Mouse (Mus musculus) intestine, postnatal 0 days (tissue): ENCODE data around the gene Tsc1. TPM values are rescaled to one million over a fixed set of nuclear protein-coding genes. Genes with fewer than 3 reads are reported as not detected.

Source experiments
- ATAC-seq: fragments of 200-750 bp; cut with Nextera tagmentation; 2 replicates; pipeline ENCODE4 v1.8.0; 2017; ENCODE audit warnings: mild to moderate bottlenecking, moderate TSS enrichment, moderate library complexity
- H3K27ac ChIP-seq: fragments of 300-500 bp; sonication (generic); 2 replicates; pipeline ENCODE4 v1.5.1; 2014; ENCODE audit warnings: mild to moderate bottlenecking, low read depth, low read length, moderate library complexity
- H3K27me3 ChIP-seq: fragments of 300-500 bp; sonication (generic); replicated peaks from 2 replicates; pipeline ENCODE4 v1.6.1; 2014; ENCODE audit warnings: low read length, mixed read lengths; ENCODE audit not compliant: control insufficient read depth, insufficient read depth
- H3K36me3 ChIP-seq: fragments of 300-500 bp; sonication (generic); 2 replicates; pipeline ENCODE4 v1.6.1; 2014; ENCODE audit warnings: mild to moderate bottlenecking, moderate library complexity; ENCODE audit not compliant: control insufficient read depth, insufficient read depth
- H3K4me1 ChIP-seq: fragments of 300-500 bp; sonication (generic); replicated peaks from 2 replicates; pipeline ENCODE4 v1.6.1; 2014; ENCODE audit warnings: antibody characterized with exemption, low read length, mixed read lengths; ENCODE audit not compliant: control insufficient read depth, insufficient read depth
- H3K4me2 ChIP-seq: fragments of 300-500 bp; sonication (generic); replicated peaks from 2 replicates; pipeline ENCODE4 v1.6.1; 2014; ENCODE audit warnings: low read depth, mild to moderate bottlenecking, moderate library complexity
- H3K4me3 ChIP-seq: fragments of 300-500 bp; sonication (generic); 2 replicates; pipeline ENCODE4 v1.5.1; 2014; ENCODE audit warnings: low read depth, low read length
- H3K9ac ChIP-seq: fragments of 300-500 bp; sonication (generic); 2 replicates; pipeline ENCODE4 v1.6.1; 2014; ENCODE audit warnings: mild to moderate bottlenecking, low read depth, low read length
- H3K9me3 ChIP-seq: fragments of 300-500 bp; sonication (generic); 2 replicates; pipeline ENCODE4 v1.6.1; 2016; ENCODE audit warnings: mixed run types; ENCODE audit not compliant: control insufficient read depth
- CTCF ChIP-seq: sonication (generic); IDR thresholded peaks from 2 replicates; pipeline ENCODE4 v1.5.1; 2016; ENCODE audit warnings: low read depth, mild to moderate bottlenecking, control low read depth, antibody characterized with exemption, moderate library complexity
- WGBS: fragments of 180-500 bp; shearing (Covaris S2); extraction: QIAGEN DNeasy Blood & Tissue Kit; methylation state at CpG from one replicate; pipeline ENCODE4 v1.1.7; 2014; 5-methylcytosine and 5-hydroxymethylcytosine counted together
- microRNA-seq: library from miRNA; unstranded; fragments of <30 nt; microRNA quantifications from one replicate; pipeline ENCODE4, GENCODE M21; 2016
- polyA plus RNA-seq: library from polyadenylated mRNA; unstranded; fragments of >200 nt; fragmentation: Nextera tagmentation; extraction: Ambion mirVana; gene quantifications from 2 replicates; pipeline ENCODE4 v1.2.1, GENCODE M21; 2015

The Tsc1 gene
- polyA plus RNA-seq, 1 experiment from 2014 or later, result 6.5 TPM

- 43% methylated on average over 9 of the region's 9 CpGs for WGBS
- Histone ChIP-seq H3K4me1 (no peaks in the 10 kb centered on the region), H3K27me3 (no peaks in the 10 kb centered on the region), H3K4me2 (no peak overlapping the region), H3K4me3 (no peak overlapping the region), H3K36me3 (no peaks in the 10 kb centered on the region), H3K27ac (no peak overlapping the region), H3K9me3 (no peaks in the 10 kb centered on the region), H3K9ac (no peak overlapping the region)
- no peak for ATAC-seq
- no peak for TF ChIP-seq CTCF
Observed at GRCm38 (mm10) chr2:28723912-28724311, 82.9 kb downstream of the Tsc1 start.

GRCm38 (mm10) chr2:28727786-28728404 lies 86.9 kb downstream of the Tsc1 start:
- Histone ChIP-seq H3K4me1 (no peaks in the 10 kb centered on the region), H3K4me2 (no peak overlapping the region), H3K27ac (no peak overlapping the region), H3K36me3 (no peaks in the 10 kb centered on the region), H3K4me3 (no peak overlapping the region), H3K9ac (no peak overlapping the region), H3K27me3 (no peaks in the 10 kb centered on the region), H3K9me3 (no peaks in the 10 kb centered on the region)
- WGBS, result 56% methylated on average over 16 of the region's 16 CpGs
- no peak for ATAC-seq
- no peak for TF ChIP-seq CTCF

DNA sequence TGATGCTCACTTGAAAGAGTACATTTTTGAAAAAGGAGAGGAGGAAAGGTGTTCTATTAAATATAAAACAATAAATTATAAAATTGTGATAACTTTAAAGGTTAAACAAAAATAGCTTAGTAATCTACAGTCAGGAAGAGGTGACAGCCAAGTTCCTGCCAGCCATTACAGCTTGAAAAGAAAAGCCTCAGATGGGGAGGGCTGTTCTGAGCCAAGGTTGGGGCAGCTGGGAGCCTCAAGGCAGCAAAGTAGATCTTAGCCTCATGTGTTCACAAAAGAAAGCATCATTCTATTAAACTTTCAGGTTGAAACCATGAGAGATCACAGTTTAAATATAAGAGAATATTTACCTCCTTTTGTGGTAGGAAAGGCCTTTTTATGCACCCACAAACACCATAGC lies 89.6 kb downstream of the Tsc1 start:
- Histone ChIP-seq H3K36me3 (no peaks in the 10 kb centered on the region), H3K9ac (no peak overlapping the region), H3K27me3 (no peaks in the 10 kb centered on the region), H3K27ac (no peak overlapping the region), H3K4me1 (no peaks in the 10 kb centered on the region), H3K4me2 (no peak overlapping the region), H3K9me3 (no peaks in the 10 kb centered on the region), H3K4me3 (no peak overlapping the region)
- no peak for TF ChIP-seq CTCF
- no peak for ATAC-seq

DNA sequence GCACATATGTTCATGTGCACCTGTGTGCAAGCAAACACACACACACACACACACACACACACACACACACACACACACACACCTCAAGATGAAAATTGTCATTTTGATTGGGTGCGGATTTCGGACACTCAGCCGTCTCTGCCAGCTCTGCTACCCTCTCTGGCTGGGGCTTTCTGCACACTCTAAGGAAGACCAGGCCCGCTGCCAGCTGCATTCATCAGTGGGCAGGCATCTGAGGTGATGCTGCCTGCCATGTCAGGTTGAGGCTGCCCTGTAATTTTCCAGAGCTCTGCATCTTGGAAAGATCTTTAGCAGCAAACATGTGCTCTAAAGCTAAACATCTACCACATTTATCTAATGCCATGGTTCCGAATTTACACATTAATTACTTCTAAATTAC lies 96.1 kb downstream of the Tsc1 start:
- WGBS, result 85% methylated on average over 5 of the region's 5 CpGs

GRCm38 (mm10) chr2:28740159-28740558 lies 99.1 kb downstream of the Tsc1 start:
- H3K4me1 ChIP-seq, result no peaks in the 10 kb centered on the region
- no peak for ATAC-seq
- H3K9me3 ChIP-seq, result no peaks in the 10 kb centered on the region
- WGBS, result 84% methylated on average over 5 of the region's 5 CpGs
- no peak overlapping the region for H3K4me3 ChIP-seq
- no peak overlapping the region for H3K27ac ChIP-seq
- no peaks in the 10 kb centered on the region for H3K27me3 ChIP-seq
- TF ChIP-seq CTCF, result no peak
- H3K9ac ChIP-seq, result no peak overlapping the region
- H3K36me3 ChIP-seq, result no peaks in the 10 kb centered on the region
- H3K4me2 ChIP-seq, result no peak overlapping the region

More for the DNA sequence above, 96.1 kb downstream of the Tsc1 start:
- Histone ChIP-seq H3K36me3 (no peaks in the 10 kb centered on the region), H3K4me1 (no peaks in the 10 kb centered on the region), H3K4me3 (no peak overlapping the region), H3K27ac (no peak overlapping the region), H3K9ac (no peak overlapping the region), H3K9me3 (no peaks in the 10 kb centered on the region), H3K27me3 (no peaks in the 10 kb centered on the region), H3K4me2 (no peak overlapping the region)
- ATAC-seq, result no peak
- no peak for TF ChIP-seq CTCF

Small RNAs within 50 kb of the gene (microRNA-seq; reads per million reads assigned to microRNA genes)
- gene Gm22824 (not detected), gene Mir3088 (0.82 reads per million)

Other genes with a start within 250 kb of the Tsc1 start
- 0.61 and 0.73 TPM in 2 replicates for gene Ppp1r26, start 194.4 kb upstream of the Tsc1 start, polyA plus RNA-seq
- gene 1700007K13Rik, start 174.9 kb upstream of the Tsc1 start, polyA plus RNA-seq, result not detected in 2 replicates
- 24.5 and 25.1 TPM in 2 replicates for gene Mrps2, start 173.2 kb upstream of the Tsc1 start, polyA plus RNA-seq
- 1.1 and 1.6 TPM in 2 replicates for gene Gbgt1, start 144.3 kb upstream of the Tsc1 start, polyA plus RNA-seq
- 6.0 and 8.7 TPM in 2 replicates for gene Gm10134, start 135.1 kb upstream of the Tsc1 start, polyA plus RNA-seq
- gene Ralgds, start 128.1 kb upstream of the Tsc1 start, polyA plus RNA-seq, result 11.5 and 15.6 TPM in 2 replicates
- 5.5 and 7.9 TPM in 2 replicates for gene Cel, start 77.8 kb upstream of the Tsc1 start, polyA plus RNA-seq
- 8.4 and 8.9 TPM in 2 replicates for gene Gtf3c5, start 57.5 kb upstream of the Tsc1 start, polyA plus RNA-seq
- 0.34 TPM in 1 of 2 replicates, not detected in the other for gene Gfi1b, start 19.2 kb upstream of the Tsc1 start, polyA plus RNA-seq
- 0.60 and 0.86 TPM in 2 replicates for gene Spaca9, start 58.5 kb downstream of the Tsc1 start, polyA plus RNA-seq
- 0.16 TPM in 1 of 2 replicates, not detected in the other for gene Ak8, start 58.9 kb downstream of the Tsc1 start, polyA plus RNA-seq
- 3.0 and 3.7 TPM in 2 replicates for gene Gtf3c4, start 199.1 kb downstream of the Tsc1 start, polyA plus RNA-seq
- 3.0 and 3.9 TPM in 2 replicates for gene Ddx31, start 199.2 kb downstream of the Tsc1 start, polyA plus RNA-seq